Mouse (Mus musculus) myocyte (in vitro differentiated cells): ENCODE data around the gene Gm49601. TPM values are rescaled to one million over a fixed set of nuclear protein-coding genes. Genes with fewer than 3 reads are reported as not detected.

ENCODE experiments used
- H3K27me3 ChIP-seq: one replicate; pipeline ENCODE4 v1.6.1; 2011; ENCODE audit not compliant: control insufficient read depth, insufficient read depth, insufficient read length
- H3K36me3 ChIP-seq: one replicate; pipeline ENCODE4 v1.6.1; 2011; ENCODE audit not compliant: control insufficient read depth, insufficient read depth
- H3K4me2 ChIP-seq: one replicate; pipeline ENCODE4 v1.6.1; 2011; ENCODE audit warnings: low read depth, control low read depth
- H3K4me3 ChIP-seq: one replicate; pipeline ENCODE4 v1.5.1; 2011; ENCODE audit warnings: mild to moderate bottlenecking, control low read depth, moderate library complexity
- H3K79me2 ChIP-seq: one replicate; pipeline ENCODE4 v1.6.1; 2011; ENCODE audit not compliant: control insufficient read depth, insufficient read depth
- H3ac ChIP-seq: one replicate; pipeline ENCODE4 v1.6.1; 2011; ENCODE audit not compliant: control insufficient read depth, insufficient read length
- CEBPB ChIP-seq: IDR thresholded peaks from 2 replicates; pipeline ENCODE4 v1.6.1; 2011; ENCODE audit warnings: mild to moderate bottlenecking, moderate library complexity; ENCODE audit not compliant: poor library complexity, insufficient read depth, severe bottlenecking
- E2F4 ChIP-seq: IDR thresholded peaks from one replicate; pipeline ENCODE4 v1.6.1; 2011; ENCODE audit warnings: mild to moderate bottlenecking, control low read depth, moderate library complexity; ENCODE audit not compliant: insufficient read depth
- MAX ChIP-seq: IDR thresholded peaks from one replicate; pipeline ENCODE4 v1.6.1; 2011; ENCODE audit warnings: low read depth, mild to moderate bottlenecking, control low read depth
- MYOD1 ChIP-seq, 3 experiments: IDR thresholded peaks; one replicate each; pipeline ENCODE4 v1.6.1; 2011; ENCODE audit warnings: control low read depth in 2 of 3, low read depth in 2 of 3, mild to moderate bottlenecking in 2 of 3, moderate library complexity in 1 of 3; ENCODE audit not compliant: insufficient read length in 2 of 3, control insufficient read depth in 1 of 3
- MYOG ChIP-seq, 3 experiments: IDR thresholded peaks; one replicate each; pipeline ENCODE4 v1.6.1; 2011; ENCODE audit warnings: control low read depth in 2 of 3, low read depth in 2 of 3, mild to moderate bottlenecking in 2 of 3; ENCODE audit not compliant: insufficient read length in 2 of 3, control insufficient read depth in 1 of 3, insufficient read depth in 1 of 3
- POLR2A ChIP-seq: IDR thresholded peaks from one replicate; pipeline ENCODE4 v1.6.1; 2011; ENCODE audit warnings: low read depth, mild to moderate bottlenecking, control low read depth, moderate library complexity; ENCODE audit not compliant: insufficient read length
- POLR2AphosphoS2 ChIP-seq: IDR thresholded peaks from one replicate; pipeline ENCODE4 v1.6.1; 2011; ENCODE audit warnings: low read depth, control low read depth; ENCODE audit not compliant: insufficient read length
- REST ChIP-seq: IDR thresholded peaks from one replicate; pipeline ENCODE4 v1.6.1; 2011; ENCODE audit warnings: mild to moderate bottlenecking, control low read depth, moderate library complexity; ENCODE audit not compliant: insufficient read depth, insufficient read length
- SRF ChIP-seq: IDR thresholded peaks from one replicate; pipeline ENCODE4 v1.6.1; 2011; ENCODE audit warnings: low read depth; ENCODE audit not compliant: control insufficient read depth, insufficient read length
- TCF12 ChIP-seq: IDR thresholded peaks from one replicate; pipeline ENCODE4 v1.6.1; 2011; ENCODE audit warnings: mild to moderate bottlenecking, control low read depth; ENCODE audit not compliant: poor library complexity, insufficient read depth, severe bottlenecking
- TCF3 ChIP-seq: IDR thresholded peaks from one replicate; pipeline ENCODE4 v1.6.1; 2011; ENCODE audit warnings: low read depth, control low read depth; ENCODE audit not compliant: insufficient read length
- USF1 ChIP-seq: IDR thresholded peaks from one replicate; pipeline ENCODE4 v1.6.1; 2011; ENCODE audit warnings: low read depth, mild to moderate bottlenecking, control low read depth, moderate library complexity
- polyA plus RNA-seq: library from polyadenylated mRNA; unstranded; fragments of >200 nt; fragmentation: generic; extraction: Trizol; gene quantifications from one replicate; pipeline ENCODE4 v1.2.1, GENCODE M21; 2012; ENCODE audit warnings: missing spikeins

Gm49601 gene
- polyA plus RNA-seq, 1 experiment = 11.4 TPM

- Histone ChIP-seq H3K4me3 (no peak overlapping the region), H3K79me2 (no peaks in the 10 kb centered on the region), H3K36me3 (no peaks in the 10 kb centered on the region), H3K27me3 (no peaks in the 10 kb centered on the region), H3ac (no peak overlapping the region), H3K4me2 (no peak overlapping the region)
- no peak for TF ChIP-seq USF1
- no peak for TF ChIP-seq MYOD1 (IDR thresholded peaks at IDR 0.05; ENCODE audit: control insufficient read depth in 1 of 3, insufficient read length in 2 of 3, low read depth in 2 of 3)
- TF ChIP-seq SRF = no peak
- no peak for TF ChIP-seq POLR2A
- TF ChIP-seq MYOG (IDR thresholded peaks at IDR 0.05; ENCODE audit: control insufficient read depth in 1 of 3, insufficient read depth in 1 of 3, insufficient read length in 2 of 3, low read depth in 2 of 3) = no peak
- no peak for TF ChIP-seq CEBPB
- TF ChIP-seq REST = no peak
- no peak for TF ChIP-seq MAX
- TF ChIP-seq POLR2AphosphoS2 = no peak
Observed at GRCm38 (mm10) chr16:18655372-18656098, 29.3 kb upstream of the Gm49601 start.

GRCm38 (mm10) chr16:18653290-18654160 lies 27.3 kb upstream of the Gm49601 start:
- no peak for TF ChIP-seq E2F4
- no peak for TF ChIP-seq POLR2AphosphoS2
- no peak for TF ChIP-seq MYOD1 (IDR thresholded peaks at IDR 0.05; ENCODE audit: control insufficient read depth in 1 of 3, insufficient read length in 2 of 3, low read depth in 2 of 3)
- TF ChIP-seq REST = no peak
- no peak for TF ChIP-seq TCF3
- no peak for TF ChIP-seq MYOG (IDR thresholded peaks at IDR 0.05; ENCODE audit: control insufficient read depth in 1 of 3, insufficient read depth in 1 of 3, insufficient read length in 2 of 3, low read depth in 2 of 3)
- no peak for TF ChIP-seq MAX
- no peak for TF ChIP-seq POLR2A
- TF ChIP-seq USF1 = no peak
- TF ChIP-seq CEBPB = no peak
- no peak for TF ChIP-seq SRF
- TF ChIP-seq TCF12 = no peak
- Histone ChIP-seq H3ac (no peak overlapping the region), H3K4me3 (no peak overlapping the region)

GRCm38 (mm10) chr16:18649126-18649525 lies 22.9 kb upstream of the Gm49601 start:
- no peak overlapping the region for H3K4me2 ChIP-seq
- no peak for TF ChIP-seq POLR2A
- TF ChIP-seq REST = no peak
- no peak for TF ChIP-seq USF1
- TF ChIP-seq MAX = no peak
- TF ChIP-seq MYOD1 (IDR thresholded peaks at IDR 0.05; ENCODE audit: control insufficient read depth in 1 of 3, insufficient read length in 2 of 3, low read depth in 2 of 3) = no peak
- no peaks in the 10 kb centered on the region for H3K36me3 ChIP-seq
- no peak overlapping the region for H3K4me3 ChIP-seq
- no peaks in the 10 kb centered on the region for H3K27me3 ChIP-seq
- no peaks in the 10 kb centered on the region for H3K79me2 ChIP-seq
- no peak overlapping the region for H3ac ChIP-seq

More at GRCm38 (mm10) chr16:18653290-18654160, 27.3 kb upstream of the Gm49601 start:
- Histone ChIP-seq H3K4me2 (no peak overlapping the region), H3K36me3 (no peaks in the 10 kb centered on the region), H3K27me3 (no peaks in the 10 kb centered on the region), H3K79me2 (no peaks in the 10 kb centered on the region)

GRCm38 (mm10) chr16:18645329-18645728 lies 19.1 kb upstream of the Gm49601 start:
- no peak for TF ChIP-seq MYOG (IDR thresholded peaks at IDR 0.05; ENCODE audit: control insufficient read depth in 1 of 3, insufficient read depth in 1 of 3, insufficient read length in 2 of 3, low read depth in 2 of 3)
- no peak for TF ChIP-seq TCF12
- no peak for TF ChIP-seq SRF
- TF ChIP-seq POLR2A = no peak
- no peak for TF ChIP-seq CEBPB
- TF ChIP-seq USF1 = no peak
- TF ChIP-seq MYOD1 (IDR thresholded peaks at IDR 0.05; ENCODE audit: control insufficient read depth in 1 of 3, insufficient read length in 2 of 3, low read depth in 2 of 3) = no peak
- TF ChIP-seq REST = no peak
- TF ChIP-seq TCF3 = no peak
- TF ChIP-seq POLR2AphosphoS2 = no peak
- no peak for TF ChIP-seq E2F4
- TF ChIP-seq MAX = no peak
- Histone ChIP-seq H3K79me2 (no peaks in the 10 kb centered on the region), H3ac (no peak overlapping the region)

More at GRCm38 (mm10) chr16:18645329-18645728, 19.1 kb upstream of the Gm49601 start:
- H3K4me3 ChIP-seq = no peak overlapping the region
- H3K36me3 ChIP-seq = no peaks in the 10 kb centered on the region
- H3K27me3 ChIP-seq = no peaks in the 10 kb centered on the region
- H3K4me2 ChIP-seq = no peak overlapping the region
